Mouse (Mus musculus) urinary bladder, postnatal 4 days (tissue): ENCODE measurements around the gene Mgst2.

Experiments used
- DNase-seq, 2 experiments: peaks; one replicate each; pipeline ENCODE4 v3.0.0; 2021 to 2022; ENCODE audit warnings: low spot score in 2 of 2

Gene Mgst2

GRCm38 (mm10) chr3:51701281-51701751 is 41.2 kb downstream of the Mgst2 start:
- DNase-seq: peak; percentile 60 to 67

GRCm38 (mm10) chr3:51701950-51702349 is 41.8 kb downstream of the Mgst2 start:
- DNase-seq: no peak

- DNase-seq: no peak
Observed at GRCm38 (mm10) chr3:51702701-51703286, 42.6 kb downstream of the Mgst2 start.

- no peak for DNase-seq
Observed at GRCm38 (mm10) chr3:51703478-51703877, 43.3 kb downstream of the Mgst2 start.

GRCm38 (mm10) chr3:51705220-51705619 is 45.1 kb downstream of the Mgst2 start:
- no peak for DNase-seq

- no peak for DNase-seq
Observed at GRCm38 (mm10) chr3:51708375-51708745, 48.2 kb downstream of the Mgst2 start.

GRCm38 (mm10) chr3:51708746-51709411 is 48.7 kb downstream of the Mgst2 start:
- DNase-seq: peak; percentile 69 to 77

- DNase-seq: no peak
Observed at GRCm38 (mm10) chr3:51712382-51712781, 52.2 kb downstream of the Mgst2 start.

GRCm38 (mm10) chr3:51713233-51713632 is 53.1 kb downstream of the Mgst2 start:
- DNase-seq: no peak

GRCm38 (mm10) chr3:51714469-51714868 is 54.3 kb downstream of the Mgst2 start:
- DNase-seq: no peak

- no peak for DNase-seq
Observed at GRCm38 (mm10) chr3:51717455-51717854, 57.3 kb downstream of the Mgst2 start.

GRCm38 (mm10) chr3:51717909-51718308 is 57.7 kb downstream of the Mgst2 start:
- no peak for DNase-seq

- no peak for DNase-seq
Observed at GRCm38 (mm10) chr3:51719373-51719772, 59.2 kb downstream of the Mgst2 start.

- DNase-seq: no peak
Observed at GRCm38 (mm10) chr3:51719982-51720381, 59.8 kb downstream of the Mgst2 start.

- no peak for DNase-seq
Observed at GRCm38 (mm10) chr3:51726257-51726656, 66.1 kb downstream of the Mgst2 start.

GRCm38 (mm10) chr3:51727487-51727886 is 67.3 kb downstream of the Mgst2 start:
- no peak for DNase-seq

GRCm38 (mm10) chr3:51727968-51728367 is 67.8 kb downstream of the Mgst2 start:
- DNase-seq: no peak

- no peak for DNase-seq
Observed at GRCm38 (mm10) chr3:51728456-51728855, 68.3 kb downstream of the Mgst2 start.

GRCm38 (mm10) chr3:51729109-51729918 is 69.2 kb downstream of the Mgst2 start:
- no peak for DNase-seq

- DNase-seq: no peak
Observed at GRCm38 (mm10) chr3:51730662-51731061, 70.5 kb downstream of the Mgst2 start.

- no peak for DNase-seq
Observed at GRCm38 (mm10) chr3:51731949-51732636, 71.9 kb downstream of the Mgst2 start.
